Mouse (Mus musculus): ENCODE measurements around the gene Rab27a. TPM values are rescaled to one million over a fixed set of nuclear protein-coding genes. Genes with fewer than 3 reads are reported as not detected.

Rab27a gene
- polyA plus RNA-seq, 1 experiment, result 21.1 TPM

DNA sequence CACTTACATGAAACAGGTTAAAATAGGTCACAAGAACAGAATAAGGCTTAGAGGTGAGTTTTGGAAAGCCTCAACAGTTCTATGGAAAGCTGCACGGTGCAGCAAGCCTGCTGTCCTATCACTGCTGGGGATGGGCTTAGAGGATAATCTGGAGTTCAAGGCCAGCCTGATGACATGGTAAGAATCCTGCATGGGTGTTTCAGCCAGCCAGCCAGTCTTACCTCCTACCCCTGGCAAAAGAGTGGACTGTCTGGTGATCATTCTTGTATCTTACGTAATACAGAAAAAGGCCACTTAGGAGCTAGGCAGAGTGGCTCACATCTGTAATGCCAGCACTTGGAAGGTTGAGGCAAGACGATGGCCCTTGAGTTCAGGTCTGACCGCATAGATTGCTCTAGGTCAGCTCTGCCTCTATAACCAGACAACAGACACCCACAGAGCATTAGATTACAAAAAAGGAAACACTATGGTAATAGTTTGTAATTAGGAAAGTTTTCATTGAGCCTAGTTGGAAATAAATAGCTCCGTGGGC is 24.0 kb upstream of the Rab27a start:
- no peaks in the 10 kb centered on the region for H3K4me1 ChIP-seq (replicated peaks; ENCODE audit: control insufficient read depth, insufficient read depth, low read length)
- 98% methylated on average over 5 of the region's 5 CpGs for WGBS
- DNase-seq, result no peak
- TF ChIP-seq POLR2A (IDR thresholded peaks at IDR 0.05; ENCODE audit: control insufficient read depth, extremely low read depth, insufficient read depth, low read length, poor library complexity), result no peak
- TF ChIP-seq CTCF (IDR thresholded peaks at IDR 0.05; ENCODE audit: borderline replicate concordance, control insufficient read depth, extremely low read depth, insufficient read depth, low read length, poor library complexity), result no peak
- H3K27me3 ChIP-seq (ENCODE audit: control insufficient read depth, insufficient read depth, low read length), result no peaks in the 10 kb centered on the region
- H3K36me3 ChIP-seq (ENCODE audit: control insufficient read depth, insufficient read depth, low read length), result peaks cover 31% of the 10 kb centered on the region
- no peak overlapping the region for H3K27ac ChIP-seq (ENCODE audit: control insufficient read depth, insufficient read depth, low read length)
- H3K4me3 ChIP-seq (ENCODE audit: control insufficient read depth, insufficient read depth, low read length), result no peak overlapping the region

GRCm38 (mm10) chr9:73025818-73026636 is 18.6 kb upstream of the Rab27a start:
- no peak for DNase-seq
- H3K27me3 ChIP-seq (ENCODE audit: control insufficient read depth, insufficient read depth, low read length), result no peaks in the 10 kb centered on the region
- no peak overlapping the region for H3K4me3 ChIP-seq (ENCODE audit: control insufficient read depth, insufficient read depth, low read length)
- peaks cover 9% of the 10 kb centered on the region; the same call in 1 of the 2 replicates for H3K36me3 ChIP-seq (ENCODE audit: control insufficient read depth, insufficient read depth, low read length)
- WGBS, result 88% methylated on average over 17 of the region's 17 CpGs
- no peak for TF ChIP-seq POLR2A (IDR thresholded peaks at IDR 0.05; ENCODE audit: control insufficient read depth, extremely low read depth, insufficient read depth, low read length, poor library complexity)
- no peak for TF ChIP-seq CTCF (IDR thresholded peaks at IDR 0.05; ENCODE audit: borderline replicate concordance, control insufficient read depth, extremely low read depth, insufficient read depth, low read length, poor library complexity)
- no peaks in the 10 kb centered on the region for H3K4me1 ChIP-seq (replicated peaks; ENCODE audit: control insufficient read depth, insufficient read depth, low read length)
- H3K27ac ChIP-seq (ENCODE audit: control insufficient read depth, insufficient read depth, low read length), result no peak overlapping the region

DNA sequence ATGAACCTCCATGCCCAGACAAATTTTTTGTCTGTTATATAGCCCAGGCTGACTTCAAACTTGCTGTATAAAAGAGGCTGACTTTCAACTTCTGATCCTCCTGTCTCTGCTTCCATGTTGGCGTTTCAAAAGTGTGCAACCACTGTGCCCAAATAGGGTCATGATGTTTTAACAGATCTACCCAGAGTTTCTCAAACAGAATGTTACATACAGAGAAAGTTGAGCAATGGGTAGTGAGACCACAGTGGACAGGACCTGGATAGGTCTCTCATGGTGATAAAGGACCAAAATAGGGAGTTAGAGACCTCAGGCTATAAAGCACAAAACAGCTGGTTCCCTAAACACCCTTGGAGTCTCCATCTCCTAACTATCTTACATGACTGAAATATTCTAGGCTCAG is 14.2 kb upstream of the Rab27a start:
- no peaks in the 10 kb centered on the region for H3K27me3 ChIP-seq (ENCODE audit: control insufficient read depth, insufficient read depth, low read length)
- 98% methylated on average over 1 of the region's 1 CpGs for WGBS
- H3K27ac ChIP-seq (ENCODE audit: control insufficient read depth, insufficient read depth, low read length), result no peak overlapping the region
- no peaks in the 10 kb centered on the region for H3K4me1 ChIP-seq (replicated peaks; ENCODE audit: control insufficient read depth, insufficient read depth, low read length)
- TF ChIP-seq CTCF (IDR thresholded peaks at IDR 0.05; ENCODE audit: borderline replicate concordance, control insufficient read depth, extremely low read depth, insufficient read depth, low read length, poor library complexity) (no peak), POLR2A (IDR thresholded peaks at IDR 0.05; ENCODE audit: control insufficient read depth, extremely low read depth, insufficient read depth, low read length, poor library complexity) (no peak)
- DNase-seq, result no peak
- H3K36me3 ChIP-seq (ENCODE audit: control insufficient read depth, insufficient read depth, low read length), result no peaks in the 10 kb centered on the region; the same call in 1 of the 2 replicates
- no peak overlapping the region for H3K4me3 ChIP-seq (ENCODE audit: control insufficient read depth, insufficient read depth, low read length)

GRCm38 (mm10) chr9:73031421-73031820 is 13.2 kb upstream of the Rab27a start:
- no peak overlapping the region for H3K27ac ChIP-seq (ENCODE audit: control insufficient read depth, insufficient read depth, low read length)
- TF ChIP-seq POLR2A (IDR thresholded peaks at IDR 0.05; ENCODE audit: control insufficient read depth, extremely low read depth, insufficient read depth, low read length, poor library complexity) (no peak), CTCF (IDR thresholded peaks at IDR 0.05; ENCODE audit: borderline replicate concordance, control insufficient read depth, extremely low read depth, insufficient read depth, low read length, poor library complexity) (no peak)

DNA sequence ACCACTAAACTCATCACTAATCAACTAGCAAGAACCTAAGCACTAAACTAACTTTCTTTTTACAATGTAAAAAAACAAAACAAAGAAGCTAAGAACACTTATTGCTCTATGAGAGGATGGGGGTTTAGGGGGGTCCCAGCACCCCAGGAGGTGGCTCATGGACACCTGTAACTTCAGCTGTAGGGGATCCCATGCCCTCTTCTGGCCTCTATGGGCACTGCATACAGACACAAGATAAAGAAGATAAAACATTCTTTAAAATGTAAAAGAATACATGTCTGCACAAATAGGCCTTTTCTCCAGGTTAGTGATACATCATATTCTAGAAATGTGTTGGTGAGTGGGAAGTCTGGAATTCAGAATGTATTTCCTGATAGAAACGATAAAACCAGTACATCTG is 11.2 kb upstream of the Rab27a start:
- Histone ChIP-seq H3K4me3 (ENCODE audit: control insufficient read depth, insufficient read depth, low read length) (no peak overlapping the region), H3K4me1 (replicated peaks; ENCODE audit: control insufficient read depth, insufficient read depth, low read length) (no peaks in the 10 kb centered on the region), H3K27me3 (ENCODE audit: control insufficient read depth, insufficient read depth, low read length) (no peaks in the 10 kb centered on the region), H3K36me3 (ENCODE audit: control insufficient read depth, insufficient read depth, low read length) (no peaks in the 10 kb centered on the region; the same call in 1 of the 2 replicates), H3K27ac (ENCODE audit: control insufficient read depth, insufficient read depth, low read length) (no peak overlapping the region)
- WGBS, result 100% methylated on average over 1 of the region's 1 CpGs
- no peak for DNase-seq
- TF ChIP-seq POLR2A (IDR thresholded peaks at IDR 0.05; ENCODE audit: control insufficient read depth, extremely low read depth, insufficient read depth, low read length, poor library complexity) (no peak), CTCF (IDR thresholded peaks at IDR 0.05; ENCODE audit: borderline replicate concordance, control insufficient read depth, extremely low read depth, insufficient read depth, low read length, poor library complexity) (no peak)

More at GRCm38 (mm10) chr9:73031421-73031820, 13.2 kb upstream of the Rab27a start:
- no peaks in the 10 kb centered on the region for H3K27me3 ChIP-seq (ENCODE audit: control insufficient read depth, insufficient read depth, low read length)
- no peaks in the 10 kb centered on the region; the same call in 1 of the 2 replicates for H3K36me3 ChIP-seq (ENCODE audit: control insufficient read depth, insufficient read depth, low read length)
- WGBS, result 90% methylated on average over 4 of the region's 4 CpGs
- no peak for DNase-seq
- no peaks in the 10 kb centered on the region for H3K4me1 ChIP-seq (replicated peaks; ENCODE audit: control insufficient read depth, insufficient read depth, low read length)
- H3K4me3 ChIP-seq (ENCODE audit: control insufficient read depth, insufficient read depth, low read length), result no peak overlapping the region

DNA sequence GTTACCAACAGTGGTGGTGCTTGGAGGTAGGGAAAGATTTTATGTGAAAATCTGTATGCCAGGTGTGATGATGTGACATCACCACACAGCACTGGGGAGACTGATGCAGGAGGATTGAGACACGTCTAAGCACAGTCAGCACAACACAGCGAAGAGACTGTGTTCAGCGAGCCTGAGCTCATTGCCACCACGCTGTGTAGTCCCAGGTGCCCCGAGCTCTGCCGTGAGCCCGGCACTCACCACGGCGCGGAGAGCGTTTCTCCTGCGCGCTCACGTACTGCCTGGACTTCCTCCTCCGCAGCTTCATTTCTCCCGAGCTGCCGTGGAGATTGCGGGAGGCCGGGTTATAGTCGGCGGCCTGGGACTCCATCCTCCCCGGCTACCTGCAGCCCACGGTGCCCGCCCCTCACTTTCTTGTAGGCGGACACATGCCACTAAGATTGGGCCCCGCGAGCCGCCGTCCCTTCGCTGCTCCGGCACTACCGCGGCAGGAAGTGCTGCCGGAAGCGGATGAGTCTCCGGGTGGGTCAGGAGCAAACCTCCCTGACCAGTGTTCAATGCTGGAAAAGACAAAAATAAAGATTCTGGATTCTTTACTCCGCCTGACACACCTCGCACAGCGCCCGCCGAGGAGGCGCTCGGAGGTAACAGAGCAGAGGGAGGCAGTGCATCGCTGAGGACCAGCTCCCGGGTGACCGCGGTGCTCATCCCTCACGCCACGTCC is 5.3 kb upstream of the Rab27a start:
- WGBS, result under 1% methylated on average over 49 of the region's 49 CpGs
- no peak overlapping the region; the same call in 1 of the 2 replicates for H3K27ac ChIP-seq (ENCODE audit: control insufficient read depth, insufficient read depth, low read length)
- no peaks in the 10 kb centered on the region for H3K27me3 ChIP-seq (ENCODE audit: control insufficient read depth, insufficient read depth, low read length)
- no peaks in the 10 kb centered on the region for H3K36me3 ChIP-seq (ENCODE audit: control insufficient read depth, insufficient read depth, low read length)
- peak overlapping the region; percentile 71 for H3K4me3 ChIP-seq (ENCODE audit: control insufficient read depth, insufficient read depth, low read length)
- peaks cover 6% of the 10 kb centered on the region; the same call in 1 of the 2 replicates for H3K4me1 ChIP-seq (replicated peaks; ENCODE audit: control insufficient read depth, insufficient read depth, low read length)
- peak; percentile 95 for DNase-seq
- TF ChIP-seq POLR2A (IDR thresholded peaks at IDR 0.05; ENCODE audit: control insufficient read depth, extremely low read depth, insufficient read depth, low read length, poor library complexity) (peak; percentile 60; the same call in 1 of the 2 replicates), CTCF (IDR thresholded peaks at IDR 0.05; ENCODE audit: borderline replicate concordance, control insufficient read depth, extremely low read depth, insufficient read depth, low read length, poor library complexity) (no peak)
